Mouse (Mus musculus): ENCODE data around the gene Pdss2. TPM values are rescaled to one million over a fixed set of nuclear protein-coding genes. Genes with fewer than 3 reads are reported as not detected.
A peak's percentile ranks its signal among the peaks of the same experiment; 100 is the strongest.

Gene Pdss2
- polyA plus RNA-seq, 1 experiment = 3.7 TPM

DNA sequence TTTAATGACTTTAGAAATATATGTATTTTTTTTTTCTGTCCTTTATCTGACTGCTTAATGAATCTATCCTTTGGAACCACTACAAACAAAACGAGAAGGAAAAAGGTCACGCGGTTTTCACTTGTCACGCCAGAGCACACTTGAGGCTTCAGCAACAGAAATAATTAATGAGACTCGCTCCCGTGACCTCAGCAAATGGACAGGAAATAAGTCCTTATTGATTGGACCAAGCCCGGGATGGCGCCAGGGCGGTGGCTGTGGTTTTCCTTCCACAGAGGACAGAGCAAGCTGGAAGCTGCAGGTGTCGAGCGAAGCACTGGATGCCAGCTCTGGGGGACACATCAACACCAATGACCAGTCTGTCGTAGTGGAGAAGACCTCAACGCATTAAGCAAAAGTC, 218.8 kb downstream of the Pdss2 start:
- Histone ChIP-seq H3K4me1 (ENCODE audit: control insufficient read depth, insufficient read depth, low read length) (no peaks in the 10 kb centered on the region), H3K27me3 (ENCODE audit: control insufficient read depth, insufficient read depth, low read length) (no peaks in the 10 kb centered on the region), H3K27ac (ENCODE audit: control insufficient read depth, insufficient read depth, low read depth, low read length) (no peak overlapping the region), H3K36me3 (ENCODE audit: control insufficient read depth, insufficient read depth, low read length) (no peaks in the 10 kb centered on the region), H3K4me3 (ENCODE audit: control insufficient read depth, low read depth, low read length) (no peak overlapping the region)
- TF ChIP-seq POLR2A (IDR thresholded peaks at IDR 0.05; ENCODE audit: control insufficient read depth, low read depth, low read length) = no peak

DNA sequence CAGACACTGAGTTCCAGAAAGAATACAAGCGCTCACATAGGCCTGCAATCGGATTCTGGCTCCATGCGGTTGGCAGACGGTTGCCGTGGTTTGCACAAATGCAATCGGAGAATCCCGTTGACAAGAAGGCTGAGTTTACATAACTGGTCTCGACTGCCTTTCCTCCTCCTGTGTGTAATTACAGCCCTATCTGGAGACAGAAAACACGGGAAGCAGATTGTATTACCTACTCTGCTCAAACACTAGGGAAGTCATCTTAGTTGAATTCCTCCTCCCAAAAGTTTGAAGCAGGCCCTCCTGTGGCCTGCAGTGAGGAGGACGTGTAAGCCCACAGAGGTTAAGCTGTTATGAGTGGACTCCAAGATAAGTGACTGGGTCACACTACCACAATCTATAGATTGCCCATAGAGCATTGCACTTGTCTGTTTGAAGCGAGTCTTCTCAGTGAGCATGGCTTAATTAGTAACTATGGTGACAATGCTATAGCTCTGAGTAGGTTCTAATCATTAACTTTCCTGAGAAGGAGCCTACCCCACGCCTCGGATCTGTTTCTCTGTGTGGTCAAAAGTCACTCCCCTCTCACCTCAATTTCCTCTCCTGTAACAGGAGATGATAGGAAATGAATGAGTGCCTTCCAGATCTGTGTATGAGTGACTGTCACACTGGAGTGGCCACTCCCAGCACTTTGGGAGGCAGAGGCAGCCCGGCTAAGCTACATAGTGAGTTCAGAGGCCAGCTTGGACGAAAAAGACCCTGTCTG, 219.9 kb downstream of the Pdss2 start:
- Histone ChIP-seq H3K4me1 (ENCODE audit: control insufficient read depth, insufficient read depth, low read length) (no peaks in the 10 kb centered on the region), H3K27ac (ENCODE audit: control insufficient read depth, insufficient read depth, low read depth, low read length) (no peak overlapping the region), H3K27me3 (ENCODE audit: control insufficient read depth, insufficient read depth, low read length) (no peaks in the 10 kb centered on the region), H3K4me3 (ENCODE audit: control insufficient read depth, low read depth, low read length) (no peak overlapping the region), H3K36me3 (ENCODE audit: control insufficient read depth, insufficient read depth, low read length) (no peaks in the 10 kb centered on the region)
- TF ChIP-seq CTCF (IDR thresholded peaks at IDR 0.05; ENCODE audit: control insufficient read depth, insufficient read depth, insufficient replicate concordance, low read depth, low read length) (no peak), POLR2A (IDR thresholded peaks at IDR 0.05; ENCODE audit: control insufficient read depth, low read depth, low read length) (no peak)

DNA sequence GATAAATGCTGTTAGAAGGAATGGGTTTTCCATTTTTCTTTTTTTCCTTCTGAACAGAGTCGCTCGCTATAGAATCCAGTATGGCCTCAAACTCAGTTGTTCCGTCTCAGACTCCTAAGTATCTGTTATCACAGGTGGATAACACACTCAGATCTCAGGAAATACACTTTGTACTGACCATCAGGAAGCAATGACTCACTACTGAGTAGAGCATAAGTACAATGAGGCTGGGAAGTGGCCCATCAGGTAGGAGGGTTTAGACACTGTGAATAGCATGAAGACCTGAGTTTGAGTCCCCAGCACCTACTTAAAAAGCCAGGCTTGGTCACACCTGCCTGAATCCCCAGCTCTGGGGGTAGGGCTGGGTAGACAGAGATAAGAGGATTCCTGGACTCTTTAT, 227.4 kb downstream of the Pdss2 start:
- Histone ChIP-seq H3K36me3 (ENCODE audit: control insufficient read depth, insufficient read depth, low read length) (no peaks in the 10 kb centered on the region), H3K4me1 (ENCODE audit: control insufficient read depth, insufficient read depth, low read length) (no peaks in the 10 kb centered on the region), H3K27me3 (ENCODE audit: control insufficient read depth, insufficient read depth, low read length) (no peaks in the 10 kb centered on the region), H3K27ac (ENCODE audit: control insufficient read depth, insufficient read depth, low read depth, low read length) (no peak overlapping the region), H3K4me3 (ENCODE audit: control insufficient read depth, low read depth, low read length) (no peak overlapping the region)
- TF ChIP-seq CTCF (IDR thresholded peaks at IDR 0.05; ENCODE audit: control insufficient read depth, insufficient read depth, insufficient replicate concordance, low read depth, low read length) (no peak), POLR2A (IDR thresholded peaks at IDR 0.05; ENCODE audit: control insufficient read depth, low read depth, low read length) (no peak)

DNA sequence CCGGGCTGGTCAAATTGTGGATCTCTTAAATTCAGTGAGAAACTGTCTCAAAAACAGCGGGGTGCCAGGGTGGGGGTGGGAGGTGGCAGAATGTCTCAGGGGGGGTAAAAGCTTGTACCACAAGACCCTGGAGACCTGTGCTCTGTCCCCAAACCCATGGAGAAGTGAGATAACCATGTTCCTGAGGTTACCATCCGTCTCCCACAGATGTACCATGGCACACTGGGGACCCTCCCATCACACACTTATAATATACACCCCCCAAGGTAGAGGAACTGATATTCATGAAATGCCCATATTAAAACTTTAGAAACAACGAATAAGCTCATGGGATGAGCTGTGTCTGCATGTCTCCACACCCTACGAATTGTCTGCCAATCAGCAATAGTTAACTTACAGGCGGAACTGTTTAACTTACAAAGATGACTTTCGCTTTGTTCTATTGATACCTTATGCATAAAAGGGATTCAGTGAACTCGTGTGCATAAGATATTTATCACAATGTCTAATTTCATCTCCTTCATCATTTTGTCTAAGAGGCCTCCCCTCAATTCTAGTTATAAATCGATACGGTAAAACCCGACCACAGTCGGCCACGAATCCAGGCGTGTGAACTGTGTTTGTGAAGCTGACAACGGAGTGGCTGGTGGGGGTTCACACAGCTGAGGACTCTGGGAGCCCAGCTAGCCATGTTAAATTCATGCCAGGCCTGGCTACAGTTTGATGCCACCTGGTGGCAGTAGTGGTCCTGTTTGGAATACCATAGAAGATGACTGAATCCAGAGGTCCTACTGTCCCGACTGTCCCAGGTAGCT, 230.8 kb downstream of the Pdss2 start:
- TF ChIP-seq CTCF (IDR thresholded peaks at IDR 0.05; ENCODE audit: control insufficient read depth, insufficient read depth, insufficient replicate concordance, low read depth, low read length) (peak; percentile 10; the same call in 1 of the 2 replicates), POLR2A (IDR thresholded peaks at IDR 0.05; ENCODE audit: control insufficient read depth, low read depth, low read length) (no peak)
- Histone ChIP-seq H3K36me3 (ENCODE audit: control insufficient read depth, insufficient read depth, low read length) (no peaks in the 10 kb centered on the region), H3K27ac (ENCODE audit: control insufficient read depth, insufficient read depth, low read depth, low read length) (no peak overlapping the region), H3K4me3 (ENCODE audit: control insufficient read depth, low read depth, low read length) (no peak overlapping the region), H3K4me1 (ENCODE audit: control insufficient read depth, insufficient read depth, low read length) (no peaks in the 10 kb centered on the region), H3K27me3 (ENCODE audit: control insufficient read depth, insufficient read depth, low read length) (no peaks in the 10 kb centered on the region)

- H3K27ac ChIP-seq (ENCODE audit: control insufficient read depth, insufficient read depth, low read depth, low read length) = no peak overlapping the region
- TF ChIP-seq POLR2A (IDR thresholded peaks at IDR 0.05; ENCODE audit: control insufficient read depth, low read depth, low read length) (no peak), CTCF (IDR thresholded peaks at IDR 0.05; ENCODE audit: control insufficient read depth, insufficient read depth, insufficient replicate concordance, low read depth, low read length) (no peak)
- H3K4me3 ChIP-seq (ENCODE audit: control insufficient read depth, low read depth, low read length) = no peak overlapping the region
- H3K36me3 ChIP-seq (ENCODE audit: control insufficient read depth, insufficient read depth, low read length) = no peaks in the 10 kb centered on the region
- H3K27me3 ChIP-seq (ENCODE audit: control insufficient read depth, insufficient read depth, low read length) = no peaks in the 10 kb centered on the region
- H3K4me1 ChIP-seq (ENCODE audit: control insufficient read depth, insufficient read depth, low read length) = no peaks in the 10 kb centered on the region
Measured at GRCm38 (mm10) chr10:43452663-43452996, 231.3 kb downstream of the Pdss2 start.

DNA sequence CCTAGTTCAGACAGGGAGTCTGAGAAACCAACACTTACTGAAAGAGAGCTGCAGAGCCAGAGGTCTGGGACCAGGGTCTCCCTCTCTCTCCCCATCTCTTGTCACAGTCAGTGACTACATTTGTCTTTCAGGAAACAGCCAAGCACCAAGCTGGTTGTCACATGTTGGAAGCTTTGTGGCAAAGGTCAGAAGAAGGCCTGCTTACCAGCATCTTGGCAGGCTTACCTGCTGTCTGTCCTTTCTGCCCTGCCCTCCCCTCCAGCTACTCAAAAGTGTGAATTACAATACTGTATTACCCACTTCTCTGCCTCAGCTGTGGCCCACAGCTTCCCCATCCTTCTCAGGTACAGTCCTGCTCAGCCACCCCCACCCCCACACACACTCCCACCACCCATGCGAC, 232.9 kb downstream of the Pdss2 start:
- H3K36me3 ChIP-seq (ENCODE audit: control insufficient read depth, insufficient read depth, low read length) = no peaks in the 10 kb centered on the region
- no peaks in the 10 kb centered on the region for H3K4me1 ChIP-seq (ENCODE audit: control insufficient read depth, insufficient read depth, low read length)
- H3K4me3 ChIP-seq (ENCODE audit: control insufficient read depth, low read depth, low read length) = no peak overlapping the region
- H3K27ac ChIP-seq (ENCODE audit: control insufficient read depth, insufficient read depth, low read depth, low read length) = no peak overlapping the region
- no peaks in the 10 kb centered on the region for H3K27me3 ChIP-seq (ENCODE audit: control insufficient read depth, insufficient read depth, low read length)
- TF ChIP-seq POLR2A (IDR thresholded peaks at IDR 0.05; ENCODE audit: control insufficient read depth, low read depth, low read length) = no peak

DNA sequence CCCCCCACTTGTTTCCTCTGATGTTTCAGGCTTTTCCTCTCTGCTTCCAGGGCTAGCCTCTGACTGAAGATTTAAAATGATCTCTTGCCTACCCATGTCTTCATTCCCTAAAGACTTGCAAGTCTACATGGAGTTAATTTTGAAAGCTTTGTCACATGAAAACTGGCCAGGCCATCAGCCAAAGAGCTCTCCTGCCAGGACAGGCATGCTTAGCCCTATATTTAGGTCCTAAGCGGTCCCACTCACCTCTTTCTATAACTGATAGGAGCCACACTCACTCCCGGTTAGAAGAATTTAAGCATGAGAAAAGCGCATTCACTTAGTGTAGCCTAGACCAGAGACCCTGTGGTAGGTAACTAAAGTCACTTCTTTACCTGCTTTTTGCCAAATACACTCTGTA, 233.4 kb downstream of the Pdss2 start:
- Histone ChIP-seq H3K27ac (ENCODE audit: control insufficient read depth, insufficient read depth, low read depth, low read length) (no peak overlapping the region), H3K4me1 (ENCODE audit: control insufficient read depth, insufficient read depth, low read length) (no peaks in the 10 kb centered on the region), H3K4me3 (ENCODE audit: control insufficient read depth, low read depth, low read length) (no peak overlapping the region), H3K27me3 (ENCODE audit: control insufficient read depth, insufficient read depth, low read length) (no peaks in the 10 kb centered on the region), H3K36me3 (ENCODE audit: control insufficient read depth, insufficient read depth, low read length) (no peaks in the 10 kb centered on the region)
- no peak for TF ChIP-seq CTCF (IDR thresholded peaks at IDR 0.05; ENCODE audit: control insufficient read depth, insufficient read depth, insufficient replicate concordance, low read depth, low read length)
- TF ChIP-seq POLR2A (IDR thresholded peaks at IDR 0.05; ENCODE audit: control insufficient read depth, low read depth, low read length) = no peak
